Mouse (Mus musculus): ENCODE results near the gene Mreg.

GRCm38 (mm10) chr1:72186151-72186550 lies 26.0 kb downstream of the Mreg start:
- TF ChIP-seq CTCF (IDR thresholded peaks at IDR 0.05; ENCODE audit: borderline replicate concordance, extremely low read depth, insufficient read depth, insufficient read length) (no peak), POLR2A (IDR thresholded peaks at IDR 0.05; ENCODE audit: borderline replicate concordance, extremely low read depth, insufficient read depth, insufficient read length, poor library complexity, severe bottlenecking) (no peak)

Data from brain, embryonic 14.5 days (tissue).